In genomic region chr17:13760675-13761178, GRCm38 (mm10) we compare ENCODE assay signal across 8 mouse cellular contexts. TPM values are rescaled to one million over a fixed set of nuclear protein-coding genes. Genes with fewer than 3 reads are reported as not detected.
DNase-seq lines count a peak whose midpoint lies in the region; ATAC-seq and TF ChIP-seq lines count a peak whose summit lies in the region.

No protein-coding gene starts in this region.

- peak; percentile 27 for ATAC-seq in embryonic facial prominence, embryonic 11.5 days (replicated peaks; ENCODE audit: insufficient number of reproducible peaks, low FRiP score, low TSS enrichment, low read depth)
- peak; percentile 16; the same call in 1 of the 2 replicates for ATAC-seq in liver, embryonic 14.5 days (ENCODE audit: insufficient read depth)
- ATAC-seq in stomach, embryonic 14.5 days (ENCODE audit: insufficient number of reproducible peaks, insufficient read depth, low FRiP score, low read depth), result peak; percentile 35; the same call in 1 of the 2 replicates

- H3K27me3 ChIP-seq in embryonic facial prominence, embryonic 11.5 days (ENCODE audit: control insufficient read depth, insufficient read depth, low read length), result no peaks in the 10 kb centered on the region; the same call in 1 of the 2 replicates
- peaks cover 45% of the 10 kb centered on the region for H3K27me3 ChIP-seq in liver, embryonic 14.5 days (ENCODE audit: control insufficient read depth, insufficient read depth, low read length)
- H3K27me3 ChIP-seq in stomach, embryonic 14.5 days (ENCODE audit: control insufficient read depth, insufficient read depth, low read length), result no peaks in the 10 kb centered on the region

- H3K27ac ChIP-seq in embryonic facial prominence, embryonic 11.5 days (replicated peaks; ENCODE audit: low read depth, low read length), result peak overlapping the region; percentile 82
- H3K27ac ChIP-seq in liver, embryonic 14.5 days, result no peak overlapping the region
- peak overlapping the region; percentile 81 for H3K27ac ChIP-seq in stomach, embryonic 14.5 days (ENCODE audit: low read length)

- H3K9me3 ChIP-seq in embryonic facial prominence, embryonic 11.5 days (replicated peaks; ENCODE audit: control insufficient read depth, low read length), result no peaks in the 10 kb centered on the region
- no peaks in the 10 kb centered on the region for H3K9me3 ChIP-seq in liver, embryonic 14.5 days (ENCODE audit: control insufficient read depth, low read length)
- H3K9me3 ChIP-seq in stomach, embryonic 14.5 days (ENCODE audit: control insufficient read depth, low read depth, low read length), result no peaks in the 10 kb centered on the region

- peak overlapping the region; percentile 90 for H3K4me3 ChIP-seq in embryonic facial prominence, embryonic 11.5 days (ENCODE audit: low read depth, low read length)
- peak overlapping the region; percentile 51 to 55 for H3K4me3 ChIP-seq in liver, embryonic 14.5 days (ENCODE audit: insufficient read depth in 1 of 2, low read depth in 2 of 2, low read length in 2 of 2)
- H3K4me3 ChIP-seq in stomach, embryonic 14.5 days (ENCODE audit: low read depth, low read length), result peak overlapping the region; percentile 94

- under 1% methylated on average over 35 of the region's 72 CpGs for WGBS in embryonic facial prominence, embryonic 11.5 days
- 0% methylated on average over 29 of the region's 72 CpGs for WGBS in liver, embryonic 14.5 days (ENCODE audit: insufficient replicate concordance)
- WGBS in stomach, embryonic 14.5 days, result under 1% methylated on average over 65 of the region's 72 CpGs

- H3K4me1 ChIP-seq in embryonic facial prominence, embryonic 11.5 days (ENCODE audit: control insufficient read depth, insufficient read depth, low read length), result no peaks in the 10 kb centered on the region
- no peaks in the 10 kb centered on the region; a peak in 1 of 4 replicates for H3K4me1 ChIP-seq in liver, embryonic 14.5 days (replicated peaks; ENCODE audit: control insufficient read depth in 2 of 2, insufficient read depth in 2 of 2, low read length in 1 of 2)
- H3K4me1 ChIP-seq in stomach, embryonic 14.5 days (ENCODE audit: control insufficient read depth, insufficient read depth, low read length), result no peaks in the 10 kb centered on the region

- peak overlapping the region; percentile 83 for H3K9ac ChIP-seq in embryonic facial prominence, embryonic 11.5 days (replicated peaks; ENCODE audit: low read length)
- H3K9ac ChIP-seq in liver, embryonic 14.5 days (replicated peaks), result no peak overlapping the region
- H3K9ac ChIP-seq in stomach, embryonic 14.5 days (replicated peaks; ENCODE audit: low read depth, low read length), result peak overlapping the region; percentile 90

- DNase-seq in lung, adult 18-20 months, result peak; percentile 47 to 49
- no peak for DNase-seq in lung, postnatal 36 days
- no peak for DNase-seq in embryonic facial prominence, embryonic 11.5 days (ENCODE audit: low spot score)
- DNase-seq in heart, postnatal 14 days, result peak; percentile 42 to 53
- DNase-seq in liver, embryonic 14.5 days (ENCODE audit: low read depth in 3 of 3, low spot score in 3 of 3), result no peak
- no peak for DNase-seq in natural killer cell, adult 2 months (ENCODE audit: low spot score in 2 of 2)
- no peak for DNase-seq in frontal cortex, adult 2 months (ENCODE audit: extremely low spot score in 1 of 2, low spot score in 1 of 2)

- no peaks in the 10 kb centered on the region for H3K36me3 ChIP-seq in embryonic facial prominence, embryonic 11.5 days (replicated peaks; ENCODE audit: control insufficient read depth, insufficient read depth, low read depth, low read length)
- no peaks in the 10 kb centered on the region for H3K36me3 ChIP-seq in liver, embryonic 14.5 days (replicated peaks; ENCODE audit: control insufficient read depth, insufficient read depth, low read depth)
- H3K36me3 ChIP-seq in stomach, embryonic 14.5 days (ENCODE audit: control insufficient read depth, insufficient read depth, low read length), result no peaks in the 10 kb centered on the region

- no peak for TF ChIP-seq CTCF in liver, embryonic 14.5 days (IDR thresholded peaks at IDR 0.05; ENCODE audit: low read depth)

- intact Hi-C loops in heart, postnatal 14 days (cut with DNase I), result loop anchor here (1.0 to 5.0 kb wide), 4 partner anchors 52 to 288 kb away; no protein-coding TSS in a partner anchor

- TF ChIP-seq EP300 in liver, embryonic 14.5 days (IDR thresholded peaks at IDR 0.05; ENCODE audit: low read depth), result no peak

- peak overlapping the region; percentile 100 for H3K4me2 ChIP-seq in embryonic facial prominence, embryonic 11.5 days (ENCODE audit: low read depth, low read length)
- H3K4me2 ChIP-seq in liver, embryonic 14.5 days (ENCODE audit: low read depth), result peak overlapping the region; percentile 55
- H3K4me2 ChIP-seq in stomach, embryonic 14.5 days (replicated peaks; ENCODE audit: low read depth, low read length), result peak overlapping the region; percentile 97

RNA-seq across cellular contexts. Expression of gene Afdn, which starts 0.4 kb away (rescaled TPM):
- polyA plus RNA-seq in embryonic facial prominence, embryonic 11.5 days (2014; fragmentation: Nextera tagmentation; extraction: Ambion mirVana), result 64.3 and 67.6 TPM in 2 replicates
- 100 to 1,000 TPM; 106 to 131 TPM for total RNA-seq in heart, postnatal 14 days (2021)
- 4.7 and 6.4 TPM in 2 replicates for polyA plus RNA-seq in liver, embryonic 14.5 days (2012; rRNA removed)
- polyA plus RNA-seq in liver, embryonic 14.5 days (2014; fragmentation: Nextera tagmentation; extraction: Ambion mirVana), result 7.1 and 7.7 TPM in 2 replicates
- polyA plus RNA-seq in stomach, embryonic 14.5 days (2014; fragmentation: Nextera tagmentation; extraction: Ambion mirVana), result 84.6 and 99.3 TPM in 2 replicates
- 87.0 and 90.3 TPM in 2 replicates for polyA plus RNA-seq in frontal cortex, adult 2 months (2012; rRNA removed)

RNA-seq across cellular contexts. Expression of gene Tcte2, which starts 0.9 kb away (rescaled TPM):
- polyA plus RNA-seq in embryonic facial prominence, embryonic 11.5 days (2014; fragmentation: Nextera tagmentation; extraction: Ambion mirVana), result 4.4 and 4.6 TPM in 2 replicates
- total RNA-seq in heart, postnatal 14 days (2021), result 1 to 10 TPM; 2.5 to 5.6 TPM
- 0.12 and 0.26 TPM in 2 replicates for polyA plus RNA-seq in liver, embryonic 14.5 days (2012; rRNA removed)
- polyA plus RNA-seq in liver, embryonic 14.5 days (2014; fragmentation: Nextera tagmentation; extraction: Ambion mirVana), result 0.32 TPM in 1 of 2 replicates, not detected in the other
- polyA plus RNA-seq in stomach, embryonic 14.5 days (2014; fragmentation: Nextera tagmentation; extraction: Ambion mirVana), result 6.9 and 7.2 TPM in 2 replicates
- 12.6 and 14.0 TPM in 2 replicates for polyA plus RNA-seq in frontal cortex, adult 2 months (2012; rRNA removed)

Comparison
In these comparisons a context has a peak if more than half of its experiments do, and no peak if none do; other contexts are left out.
1. DNase-seq: peak in lung, adult 18-20 months (2 of 2) and heart, postnatal 14 days (2 of 2); none in lung, postnatal 36 days (single experiment), embryonic facial prominence, embryonic 11.5 days (single experiment), liver, embryonic 14.5 days (0 of 3), natural killer cell, adult 2 months (0 of 2) and frontal cortex, adult 2 months (0 of 2).
2. Peak in every context shown above with its lines, with median percentiles within 50 percentile points of each other: ATAC-seq, H3K4me2 ChIP-seq and H3K4me3 ChIP-seq.